Mouse (Mus musculus): ENCODE results near the gene Akr1b3. TPM values are rescaled to one million over a fixed set of nuclear protein-coding genes. Genes with fewer than 3 reads are reported as not detected.
"Not testable (repeated sequence)": the region's sequence is repeated elsewhere in the genome, so short reads cannot be mapped to it uniquely, and the experiment has no call there.

Gene Akr1b3
- 10 to 100 TPM; 42.1 to 46.3 TPM for total RNA-seq (2021)
- long read RNA-seq, experiment 1, transcript Akr1b3-201 (10 exons, 1,387 nt), result major isoform, 10 of 13 reads
- long read RNA-seq, experiment 1, partial matches to known transcripts, result 2 of 13 reads
- long read RNA-seq, experiment 1, other reads (novel, unspliced or antisense), result 1 of 13 reads
- long read RNA-seq, experiment 2, transcript Akr1b3-201 (10 exons, 1,387 nt), result major isoform, 19 of 21 reads
- long read RNA-seq, experiment 2, partial matches to known transcripts, result 1 of 21 reads
- long read RNA-seq, experiment 2, other reads (novel, unspliced or antisense), result 0 of 21 reads

GRCm38 (mm10) chr6:34316854-34317771 is at the start of gene Akr1b3:
Gene Akr1b3, minus strand, starts transcription at chr6:34317478.
- TF ChIP-seq CTCF (conservative IDR thresholded peaks at IDR 0.05), result peak; percentile 45
- H3K27ac ChIP-seq, result peak within 1 kb of the TSS; percentile 85
- DNase-seq (ENCODE audit: low spot score in 2 of 2), result peak; percentile 88 to 93
- peak within 1 kb of the TSS; percentile 84 for H3K4me3 ChIP-seq

DNA sequence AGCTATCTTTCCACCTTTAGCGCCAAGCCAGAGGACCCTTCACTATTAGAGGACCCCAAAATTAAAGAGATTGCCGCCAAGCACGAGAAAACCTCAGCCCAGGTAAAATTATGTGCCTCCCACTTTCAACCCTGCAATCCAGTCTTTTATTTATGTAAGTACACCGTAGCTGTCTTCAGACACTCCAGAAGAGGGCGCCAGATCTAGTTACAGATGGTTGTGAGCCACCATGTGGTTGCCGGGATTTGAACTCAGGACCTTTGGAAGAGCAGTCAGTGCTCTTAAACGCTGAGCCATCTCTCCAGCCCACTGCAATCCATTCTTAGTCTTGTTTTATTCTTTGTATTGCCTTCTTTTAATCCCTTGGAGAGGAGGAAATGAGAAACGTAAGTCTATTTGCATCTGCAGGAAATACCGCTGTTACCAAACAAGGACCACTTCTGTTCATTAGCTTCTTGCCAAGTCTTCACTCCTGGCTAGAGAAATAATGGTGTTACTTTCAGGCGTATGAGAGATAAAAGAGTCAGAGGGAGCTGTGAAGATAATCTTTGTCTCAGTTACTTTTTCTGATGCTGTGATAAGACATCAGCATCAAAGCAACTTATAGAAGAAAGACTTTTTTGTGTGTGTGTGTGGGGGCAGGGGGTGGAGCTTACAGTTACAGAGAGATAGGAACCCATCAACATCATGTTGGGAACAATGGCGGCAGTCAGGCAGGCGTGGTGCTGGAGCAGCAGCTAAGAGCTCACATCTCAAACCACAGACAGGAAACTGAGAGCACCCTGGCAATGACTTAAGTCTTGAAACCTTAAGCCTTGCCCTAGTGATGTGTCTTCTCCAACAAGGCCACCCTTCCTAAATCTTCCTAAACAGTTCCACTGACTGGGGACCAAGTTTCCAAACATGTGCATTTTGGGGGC is 47.2 kb upstream of the Akr1b3 start:
- Histone ChIP-seq H3K27ac (no peak overlapping the region), H3K4me3 (no peak overlapping the region)
- peak; percentile 58 for TF ChIP-seq CTCF (conservative IDR thresholded peaks at IDR 0.05)
- DNase-seq (ENCODE audit: low spot score in 2 of 2), result no peak

- Histone ChIP-seq H3K27ac (no peak overlapping the region), H3K4me3 (no peak overlapping the region)
- no peak for TF ChIP-seq CTCF (conservative IDR thresholded peaks at IDR 0.05)
- DNase-seq (ENCODE audit: low spot score in 2 of 2), result no peak
Observed at GRCm38 (mm10) chr6:34355841-34356240, 38.6 kb upstream of the Akr1b3 start.

- Histone ChIP-seq H3K27ac (no peak overlapping the region), H3K4me3 (no peak overlapping the region)
- peak; percentile 40; the same call in 1 of the 2 replicates for TF ChIP-seq CTCF (conservative IDR thresholded peaks at IDR 0.05)
- no peak for DNase-seq (ENCODE audit: low spot score in 2 of 2)
Observed at GRCm38 (mm10) chr6:34355349-34355747, 38.1 kb upstream of the Akr1b3 start.

DNA sequence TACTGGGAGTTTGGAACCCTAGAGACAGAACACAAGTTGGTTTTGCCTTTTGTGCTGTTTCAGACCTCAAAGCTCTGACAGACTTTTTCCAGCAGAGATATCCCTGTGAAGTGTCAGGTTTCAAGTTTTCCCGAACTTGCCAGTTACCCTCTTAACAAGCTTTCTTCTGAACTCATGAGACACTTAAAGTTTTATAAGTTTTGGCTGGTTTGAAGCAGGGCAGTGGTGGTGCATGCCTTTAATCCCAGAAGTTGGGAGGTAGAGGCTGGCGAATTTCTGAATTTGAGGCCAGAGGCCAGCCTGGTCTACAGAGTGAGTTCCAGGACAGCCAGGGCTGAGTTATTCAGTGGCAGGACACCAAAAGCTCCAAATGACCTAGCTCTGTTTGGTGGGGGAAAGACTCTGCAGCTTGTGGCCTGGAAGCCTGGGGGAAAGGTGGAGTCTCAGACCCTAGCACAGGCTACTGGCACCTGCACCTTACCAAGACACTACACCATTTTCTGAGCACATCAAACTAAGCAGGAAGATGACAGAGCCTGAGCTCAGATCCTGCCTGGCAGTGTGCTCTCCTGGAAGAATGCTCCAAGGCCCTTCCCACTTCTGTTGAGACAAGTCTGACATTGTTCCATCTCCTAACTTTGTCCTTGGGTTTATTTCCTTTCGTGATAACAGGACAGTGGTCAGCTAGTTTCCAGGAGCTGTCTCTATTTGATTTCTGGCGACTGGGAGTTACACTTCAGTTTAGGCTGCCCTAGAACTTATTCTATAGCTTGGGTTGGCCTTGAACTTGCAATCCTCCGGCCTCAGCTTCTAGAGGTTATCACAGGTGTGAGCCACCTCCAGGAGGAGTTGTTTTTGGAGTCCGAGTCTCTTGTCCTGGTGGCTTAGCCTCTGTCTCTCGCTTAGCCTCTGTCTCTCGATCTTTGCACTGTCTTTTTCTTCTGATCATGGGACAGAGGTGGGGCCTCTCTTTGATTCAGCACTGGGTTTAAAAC is 37.4 kb upstream of the Akr1b3 start:
- no peak for DNase-seq (ENCODE audit: low spot score in 2 of 2)
- H3K4me3 ChIP-seq, result no peak overlapping the region
- TF ChIP-seq CTCF (conservative IDR thresholded peaks at IDR 0.05), result no peak
- H3K27ac ChIP-seq, result no peak overlapping the region

DNA sequence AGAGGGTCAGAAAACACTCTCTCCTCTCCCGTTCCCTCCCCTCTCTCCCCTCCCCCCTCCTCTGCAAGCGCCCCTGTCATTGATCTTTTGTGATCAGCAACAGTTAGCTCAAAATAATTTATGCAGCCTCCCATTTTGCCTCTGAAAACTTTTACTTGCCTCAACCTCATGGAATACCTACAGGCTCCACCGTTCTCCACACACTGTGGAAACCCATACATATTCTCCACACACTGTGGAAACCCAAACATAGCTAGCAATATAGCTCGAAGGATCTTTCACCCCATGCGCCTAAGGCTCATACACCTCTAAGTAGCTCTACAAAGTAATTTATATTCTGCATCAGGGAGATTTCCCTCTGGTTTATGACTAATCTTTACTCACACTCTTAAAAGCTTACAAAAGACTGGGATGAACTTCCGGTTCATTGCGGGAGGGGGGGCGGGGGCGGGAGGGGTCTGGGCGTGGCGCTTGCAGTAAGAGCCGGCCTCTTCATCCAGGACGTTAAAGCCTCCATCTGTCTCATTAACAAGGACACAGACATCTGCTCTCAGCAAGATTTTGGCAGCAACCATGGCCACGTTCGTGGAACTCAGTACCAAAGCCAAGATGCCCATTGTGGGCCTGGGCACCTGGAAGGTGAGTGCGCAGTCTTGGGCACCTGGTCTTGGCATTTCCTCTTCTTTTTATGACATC is 36.5 kb upstream of the Akr1b3 start, which contains the start of gene Akr1b8:
Akr1b8 (plus strand) TSS at position 462 of the 696 bp plus-strand sequence.
- no peak within 1 kb of the TSS for H3K4me3 ChIP-seq
- H3K27ac ChIP-seq, result no peak within 1 kb of the TSS
- TF ChIP-seq CTCF (conservative IDR thresholded peaks at IDR 0.05), result no peak
- no peak for DNase-seq (ENCODE audit: low spot score in 2 of 2)

DNA sequence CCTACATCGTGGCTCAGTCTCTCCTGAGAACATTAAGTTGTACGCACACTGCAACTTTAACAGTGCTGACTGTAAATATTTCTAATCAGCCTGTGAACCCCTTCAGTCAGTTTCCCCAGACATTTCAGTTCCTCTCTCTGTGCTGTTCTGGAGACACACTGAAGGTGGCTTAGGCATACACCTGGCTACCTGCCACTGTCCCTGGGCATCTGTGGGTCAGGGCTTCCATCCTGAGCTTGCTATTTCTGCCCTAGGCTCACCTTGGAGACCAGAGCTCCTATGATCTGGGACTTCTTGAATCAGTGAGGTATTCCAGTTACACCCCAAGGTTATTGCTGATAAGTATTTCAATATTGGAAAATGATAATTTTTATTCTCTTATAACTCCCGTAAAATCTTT is 35.1 kb upstream of the Akr1b3 start:
- Histone ChIP-seq H3K27ac (no peak overlapping the region), H3K4me3 (no peak overlapping the region)
- TF ChIP-seq CTCF (conservative IDR thresholded peaks at IDR 0.05), result no peak
- DNase-seq (ENCODE audit: low spot score in 2 of 2), result no peak

GRCm38 (mm10) chr6:34351481-34351880 is 34.2 kb upstream of the Akr1b3 start:
- not testable (repeated sequence) for H3K27ac ChIP-seq

GRCm38 (mm10) chr6:34350037-34350699 is 32.9 kb upstream of the Akr1b3 start:
- Histone ChIP-seq H3K4me3 (no peak overlapping the region), H3K27ac (no peak overlapping the region)
- no peak for TF ChIP-seq CTCF (conservative IDR thresholded peaks at IDR 0.05)
- no peak for DNase-seq (ENCODE audit: low spot score in 2 of 2)

More at GRCm38 (mm10) chr6:34351481-34351880, 34.2 kb upstream of the Akr1b3 start:
- DNase-seq (ENCODE audit: low spot score in 2 of 2); H3K4me3 ChIP-seq: not testable (repeated sequence)

DNA sequence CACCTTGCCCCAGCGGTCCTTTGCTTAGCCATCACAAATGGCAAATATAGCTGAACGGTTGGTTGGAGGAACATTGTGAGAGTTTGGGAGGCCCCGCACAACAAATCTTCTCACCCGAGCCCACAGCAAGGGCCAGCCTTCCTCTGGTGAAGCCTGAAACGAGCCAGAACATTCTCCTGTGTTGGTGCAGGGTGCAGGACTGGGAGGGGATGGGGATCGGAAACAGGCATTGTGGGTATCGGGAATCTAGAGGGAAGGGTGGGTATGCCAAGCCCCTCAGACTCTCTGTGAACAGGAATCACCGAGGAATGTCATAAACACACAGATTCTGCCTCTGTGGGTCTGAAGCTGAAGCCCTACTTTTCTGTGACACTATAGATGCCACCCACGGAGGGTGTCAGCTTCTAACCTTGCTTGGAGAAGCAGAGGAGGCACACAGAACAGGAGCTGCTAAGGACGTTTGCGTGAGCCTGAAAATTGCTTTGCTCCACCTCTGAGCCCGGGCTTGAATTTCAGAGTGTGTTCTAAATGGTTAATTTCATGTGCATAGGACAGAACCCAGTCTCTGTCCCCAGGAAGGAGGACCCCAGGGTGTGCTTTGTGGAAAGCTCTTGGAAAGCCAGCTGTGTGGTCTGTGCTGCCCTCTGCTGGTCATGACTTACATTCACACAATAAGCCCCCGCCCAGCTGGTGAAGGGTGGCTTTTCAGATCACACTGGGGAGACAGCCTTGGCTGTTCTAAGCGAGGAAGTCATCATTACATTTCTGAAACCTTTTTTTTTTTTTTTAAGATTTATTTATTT is 29.0 kb upstream of the Akr1b3 start:
- Histone ChIP-seq H3K27ac (no peak overlapping the region), H3K4me3 (no peak overlapping the region)
- peak; percentile 96 for TF ChIP-seq CTCF (conservative IDR thresholded peaks at IDR 0.05)
- peak; percentile 73 to 80 for DNase-seq (ENCODE audit: low spot score in 2 of 2)

Measured in layer of hippocampus, adult 2 months (tissue).